26 mouse cellular contexts compared by ENCODE assay signal in the genomic region with DNA sequence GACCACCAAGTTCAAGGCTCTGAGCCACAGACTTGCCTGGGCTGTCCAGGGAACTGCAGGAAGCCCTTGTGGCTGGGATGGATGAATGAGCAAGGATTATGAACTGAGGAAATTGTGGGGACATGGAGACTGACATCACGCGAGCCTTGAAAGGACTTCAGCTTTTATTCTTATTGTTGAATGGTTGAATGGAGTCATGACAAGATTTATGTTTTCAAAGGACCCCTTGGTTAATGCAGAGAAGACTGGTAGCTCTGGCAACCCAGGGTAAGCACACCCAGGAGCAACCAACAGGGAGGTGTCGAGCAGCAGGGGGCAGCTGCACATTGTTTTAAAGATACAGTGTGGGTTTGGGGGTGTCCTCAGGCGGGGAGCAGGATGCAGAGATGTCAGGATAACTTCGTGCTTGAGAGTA.
DNase-seq lines count a peak whose midpoint lies in the region; ATAC-seq and TF ChIP-seq lines count a peak whose summit lies in the region.
"Had no signal": no experiment of that assay in that cellular context is flagged by ENCODE, and none has a peak within 500 bp of the region (broad histone marks: within the 10 kb centered on the region; RNA-seq: fewer than 3 reads in every experiment).

No protein-coding gene starts in this region.

- no peaks in the 10 kb centered on the region for H3K9me3 ChIP-seq in hindbrain, embryonic 11.5 days (ENCODE audit: control insufficient read depth, low read length)
- H3K9me3 ChIP-seq in hindbrain, embryonic 10.5 days: no peaks in the 10 kb centered on the region
- H3K9me3 ChIP-seq in neural tube, embryonic 11.5 days (ENCODE audit: control insufficient read depth, low read length): no peaks in the 10 kb centered on the region
- no peaks in the 10 kb centered on the region for H3K9me3 ChIP-seq in hindbrain, postnatal 0 days (ENCODE audit: low read length)
- H3K9me3 ChIP-seq: embryonic facial prominence, embryonic 12.5 days; forebrain, embryonic 15.5 days; heart, embryonic 10.5 days; megakaryocyte, embryonic 14.5 days had no signal

- no peak overlapping the region for H3K9ac ChIP-seq in hindbrain, embryonic 11.5 days (ENCODE audit: low read depth, low read length)
- H3K9ac ChIP-seq in neural tube, embryonic 11.5 days (ENCODE audit: low read length): no peak overlapping the region
- no peak overlapping the region for H3K9ac ChIP-seq in hindbrain, postnatal 0 days (replicated peaks; ENCODE audit: low read length)
- H3K9ac ChIP-seq: embryonic facial prominence, embryonic 12.5 days; forebrain, embryonic 15.5 days had no signal

- H3K4me1 ChIP-seq in hindbrain, embryonic 11.5 days (replicated peaks; ENCODE audit: control insufficient read depth, insufficient read depth, low read length): no peaks in the 10 kb centered on the region
- peaks cover 24% of the 10 kb centered on the region for H3K4me1 ChIP-seq in hindbrain, embryonic 10.5 days (replicated peaks)
- H3K4me1 ChIP-seq in neural tube, embryonic 11.5 days (ENCODE audit: control insufficient read depth, insufficient read depth, low read length): peaks cover 11% of the 10 kb centered on the region; the same call in 1 of the 2 replicates
- no peaks in the 10 kb centered on the region for H3K4me1 ChIP-seq in hindbrain, postnatal 0 days (ENCODE audit: insufficient read depth, low read length)

- H3K4me2 ChIP-seq in hindbrain, embryonic 11.5 days (replicated peaks; ENCODE audit: low read depth, low read length): no peak overlapping the region
- no peak overlapping the region for H3K4me2 ChIP-seq in neural tube, embryonic 11.5 days (ENCODE audit: low read depth)
- H3K4me2 ChIP-seq in hindbrain, postnatal 0 days (ENCODE audit: low read depth, low read length): no peak overlapping the region
- H3K4me2 ChIP-seq: embryonic facial prominence, embryonic 12.5 days; forebrain, embryonic 15.5 days; liver, embryonic 11.5 days had no signal

- no peak for TF ChIP-seq CTCF in hindbrain, postnatal 0 days (IDR thresholded peaks at IDR 0.05; ENCODE audit: low read depth)

- no peaks in the 10 kb centered on the region for H3K36me3 ChIP-seq in hindbrain, embryonic 11.5 days (ENCODE audit: control insufficient read depth, insufficient read depth, low read length)
- no peaks in the 10 kb centered on the region for H3K36me3 ChIP-seq in hindbrain, embryonic 10.5 days
- H3K36me3 ChIP-seq in neural tube, embryonic 11.5 days (ENCODE audit: control insufficient read depth, insufficient read depth, low read length): no peaks in the 10 kb centered on the region
- H3K36me3 ChIP-seq in hindbrain, postnatal 0 days (ENCODE audit: insufficient read depth, low read length): no peaks in the 10 kb centered on the region
- H3K36me3 ChIP-seq: embryonic facial prominence, embryonic 12.5 days; forebrain, embryonic 15.5 days; heart, embryonic 10.5 days had no signal

- peak; percentile 18 for DNase-seq in hindbrain, embryonic 11.5 days (ENCODE audit: low spot score)
- DNase-seq in hindbrain, embryonic 10.5 days (ENCODE audit: low spot score): no peak
- DNase-seq in neural tube, embryonic 11.5 days (ENCODE audit: low spot score): peak; percentile 36
- no peak for DNase-seq in neural tube, embryonic 10.5 days (ENCODE audit: extremely low spot score, low spot score)
- peak; percentile 33 for DNase-seq in hindbrain, postnatal 0 days (ENCODE audit: low spot score)
- no peak for DNase-seq in cerebellum, adult 9-11 months
- DNase-seq: adrenal gland, postnatal 36 days; cerebellum, adult 18-20 months; cerebellum, postnatal 36 days; gastrocnemius, postnatal 36 days; heart, postnatal 10 days; kidney, adult 18-20 months; kidney, postnatal 14 days; lung, adult 18-20 months; lung, postnatal 14 days; right cerebral cortex, postnatal 25 days; thymus, postnatal 4 days had no signal

- 39% methylated on average over 5 of the region's 5 CpGs for WGBS in hindbrain, embryonic 11.5 days
- 44% methylated on average over 5 of the region's 5 CpGs for WGBS in hindbrain, embryonic 10.5 days
- 39% methylated on average over 5 of the region's 5 CpGs for whole genome bisulfite sequencing in neural tube, embryonic 11.5 days
- 31% methylated on average over 5 of the region's 5 CpGs for WGBS in hindbrain, postnatal 0 days

- no peak overlapping the region for H3K4me3 ChIP-seq in hindbrain, embryonic 11.5 days (ENCODE audit: low read depth, low read length)
- no peak overlapping the region for H3K4me3 ChIP-seq in hindbrain, embryonic 10.5 days
- no peak overlapping the region for H3K4me3 ChIP-seq in neural tube, embryonic 11.5 days (ENCODE audit: low read depth, low read length)
- no peak overlapping the region for H3K4me3 ChIP-seq in hindbrain, postnatal 0 days (ENCODE audit: low read length)
- H3K4me3 ChIP-seq: embryonic facial prominence, embryonic 12.5 days; erythroblast, embryonic 14.5 days; forebrain, embryonic 15.5 days; heart, embryonic 10.5 days; left cerebral cortex, adult 2 months; megakaryocyte, embryonic 14.5 days had no signal

- peak; percentile 75 for ATAC-seq in hindbrain, embryonic 11.5 days (ENCODE audit: low FRiP score)
- peak; percentile 84 for ATAC-seq in neural tube, embryonic 11.5 days (ENCODE audit: insufficient read depth, low FRiP score, low TSS enrichment)
- peak; percentile 86 for ATAC-seq in hindbrain, postnatal 0 days
- no peak for ATAC-seq in activated CD4-positive, CD25-positive, alpha-beta regulatory T cell, adult 4 months
- ATAC-seq: forebrain, embryonic 15.5 days had no signal

- H3K27ac ChIP-seq in hindbrain, embryonic 11.5 days (ENCODE audit: low read depth, low read length): no peak overlapping the region
- no peak overlapping the region for H3K27ac ChIP-seq in hindbrain, embryonic 10.5 days
- no peak overlapping the region for H3K27ac ChIP-seq in neural tube, embryonic 11.5 days (ENCODE audit: low read depth, low read length)
- no peak overlapping the region for H3K27ac ChIP-seq in hindbrain, postnatal 0 days
- H3K27ac ChIP-seq: embryonic facial prominence, embryonic 12.5 days; forebrain, embryonic 15.5 days; heart, embryonic 10.5 days; left cerebral cortex, adult 2 months had no signal

- no peaks in the 10 kb centered on the region for H3K27me3 ChIP-seq in hindbrain, embryonic 11.5 days (ENCODE audit: control insufficient read depth, insufficient read depth, low read length)
- H3K27me3 ChIP-seq in hindbrain, embryonic 10.5 days (ENCODE audit: insufficient read depth, poor library complexity, severe bottlenecking): peaks cover 3% of the 10 kb centered on the region; the same call in 1 of the 2 replicates
- H3K27me3 ChIP-seq in neural tube, embryonic 11.5 days (ENCODE audit: control insufficient read depth, insufficient read depth, low read length): no peaks in the 10 kb centered on the region
- H3K27me3 ChIP-seq in hindbrain, postnatal 0 days (ENCODE audit: insufficient read depth, low read length): no peaks in the 10 kb centered on the region
- H3K27me3 ChIP-seq: CH12.LX; embryonic facial prominence, embryonic 12.5 days; forebrain, embryonic 15.5 days had no signal

Comparison
In these comparisons a context has a peak if more than half of its experiments do, and no peak if none do; other contexts are left out.
1. DNase-seq: peak in hindbrain, embryonic 11.5 days (single experiment), neural tube, embryonic 11.5 days (single experiment) and hindbrain, postnatal 0 days (single experiment); none in hindbrain, embryonic 10.5 days (single experiment), neural tube, embryonic 10.5 days (single experiment) and cerebellum, adult 9-11 months (single experiment).